Mouse (Mus musculus): Measurements from ENCODE around the gene D1Ertd622e.

DNA sequence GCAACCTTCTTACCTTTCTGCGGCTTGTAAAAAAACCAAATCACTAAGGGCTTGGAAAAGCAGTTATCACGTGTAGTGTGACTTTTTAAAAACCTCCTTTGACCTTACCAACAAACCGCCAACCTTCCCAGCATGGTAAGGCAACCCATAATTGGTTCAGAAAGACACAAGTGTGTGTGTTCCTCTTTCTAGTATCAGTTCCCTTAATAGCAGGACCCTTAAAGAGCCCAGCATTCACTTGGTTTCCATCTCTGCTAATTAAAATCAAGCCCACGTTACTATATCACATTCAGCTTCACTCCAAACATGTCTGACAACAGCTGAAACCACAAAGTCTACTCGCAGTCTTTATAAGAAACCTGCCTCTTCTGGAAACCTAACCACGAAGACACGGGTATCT lies 2.5 kb downstream of the D1Ertd622e start:
- TF ChIP-seq EP300 (IDR thresholded peaks at IDR 0.05; ENCODE audit: low read depth) (no peak), CTCF (IDR thresholded peaks at IDR 0.05; ENCODE audit: low read depth) (no peak)

All from liver, embryonic 14.5 days (tissue).